25 mouse cellular contexts compared by ENCODE assay signal in genomic region chr2:124329473-124330130, GRCm38 (mm10).
DNase-seq lines count a peak whose midpoint lies in the region; ATAC-seq and TF ChIP-seq lines count a peak whose summit lies in the region.
"Had no signal": no experiment of that assay in that cellular context is flagged by ENCODE, and none has a peak within 500 bp of the region (broad histone marks: within the 10 kb centered on the region; RNA-seq: fewer than 3 reads in every experiment).

No protein-coding gene starts in this region.

- DNase-seq in heart, embryonic 10.5 days (ENCODE audit: low spot score), result no peak
- no peak for DNase-seq in lung, embryonic 14.5 days
- DNase-seq in lung, postnatal 36 days, result no peak
- peak; percentile 14 for DNase-seq in gonadal fat pad, adult 2 months (ENCODE audit: low read depth)
- DNase-seq in kidney, adult 8-10 months, result no peak
- DNase-seq: adrenal gland, adult 8-10 months; adrenal gland, postnatal 25 days; cerebellum, adult 11-12 months; cerebellum, adult 8-10 months; cerebellum, postnatal 10 days; cerebellum, postnatal 36 days; embryo, embryonic 11 days; gastrocnemius, postnatal 10 days; gastrocnemius, postnatal 36 days; heart, adult 18-20 months; heart, postnatal 14 days had no signal

- no peak for TF ChIP-seq CTCF in lung, embryonic 14.5 days (IDR thresholded peaks at IDR 0.05; ENCODE audit: low read depth)

- H3K9me3 ChIP-seq in heart, embryonic 13.5 days, result 0 out of 2 replicates have a peak, but pooled peaks cover 4% of the 10 kb centered on the region
- H3K9me3 ChIP-seq in heart, embryonic 10.5 days, result no peaks in the 10 kb centered on the region
- no peaks in the 10 kb centered on the region for H3K9me3 ChIP-seq in lung, embryonic 14.5 days (ENCODE audit: low read depth, low read length)
- H3K9me3 ChIP-seq in limb, embryonic 15.5 days, result no peaks in the 10 kb centered on the region
- H3K9me3 ChIP-seq in intestine, embryonic 15.5 days, result no peaks in the 10 kb centered on the region
- H3K9me3 ChIP-seq: embryonic facial prominence, embryonic 15.5 days; forebrain, embryonic 12.5 days; forebrain, embryonic 15.5 days; hindbrain, embryonic 12.5 days; hindbrain, embryonic 15.5 days had no signal

- H3K36me3 ChIP-seq in heart, embryonic 13.5 days, result no peaks in the 10 kb centered on the region
- no peaks in the 10 kb centered on the region for H3K36me3 ChIP-seq in heart, embryonic 10.5 days
- no peaks in the 10 kb centered on the region for H3K36me3 ChIP-seq in lung, embryonic 14.5 days (ENCODE audit: insufficient read depth)
- H3K36me3 ChIP-seq in limb, embryonic 15.5 days, result no peaks in the 10 kb centered on the region
- H3K36me3 ChIP-seq in intestine, embryonic 15.5 days, result no peaks in the 10 kb centered on the region
- H3K36me3 ChIP-seq: embryonic facial prominence, embryonic 15.5 days; forebrain, embryonic 12.5 days; forebrain, embryonic 15.5 days; hindbrain, embryonic 12.5 days; hindbrain, embryonic 15.5 days had no signal

- no peak overlapping the region for H3K4me3 ChIP-seq in heart, embryonic 13.5 days
- H3K4me3 ChIP-seq in heart, embryonic 10.5 days, result no peak overlapping the region
- no peak overlapping the region for H3K4me3 ChIP-seq in lung, embryonic 14.5 days (ENCODE audit: low read depth, low read length)
- H3K4me3 ChIP-seq in limb, embryonic 15.5 days, result no peak overlapping the region
- no peak overlapping the region for H3K4me3 ChIP-seq in intestine, embryonic 15.5 days (replicated peaks)
- H3K4me3 ChIP-seq: embryonic facial prominence, embryonic 15.5 days; forebrain, embryonic 12.5 days; forebrain, embryonic 15.5 days; hindbrain, embryonic 12.5 days; hindbrain, embryonic 15.5 days had no signal

- no peak overlapping the region for H3K9ac ChIP-seq in heart, embryonic 13.5 days
- H3K9ac ChIP-seq in lung, embryonic 14.5 days, result no peak overlapping the region
- H3K9ac ChIP-seq in limb, embryonic 15.5 days, result no peak overlapping the region
- H3K9ac ChIP-seq in intestine, embryonic 15.5 days, result no peak overlapping the region
- H3K9ac ChIP-seq: embryonic facial prominence, embryonic 15.5 days; forebrain, embryonic 12.5 days; forebrain, embryonic 15.5 days; hindbrain, embryonic 12.5 days; hindbrain, embryonic 15.5 days had no signal

- H3K27ac ChIP-seq in heart, embryonic 13.5 days (replicated peaks), result peak overlapping the region; percentile 39; the same call in 1 of the 2 replicates
- no peak overlapping the region for H3K27ac ChIP-seq in heart, embryonic 10.5 days
- H3K27ac ChIP-seq in lung, embryonic 14.5 days (ENCODE audit: low read depth), result peak overlapping the region; percentile 8; the same call in 1 of the 2 replicates
- H3K27ac ChIP-seq in limb, embryonic 15.5 days, result no peak overlapping the region
- no peak overlapping the region for H3K27ac ChIP-seq in intestine, embryonic 15.5 days
- H3K27ac ChIP-seq: embryonic facial prominence, embryonic 15.5 days; forebrain, embryonic 12.5 days; forebrain, embryonic 15.5 days; hindbrain, embryonic 12.5 days; hindbrain, embryonic 15.5 days had no signal

- no peak for ATAC-seq in heart, embryonic 13.5 days (ENCODE audit: extremely low read depth, insufficient number of reproducible peaks, low FRiP score, low TSS enrichment)
- no peak for ATAC-seq in lung, embryonic 14.5 days (ENCODE audit: insufficient read depth)
- peak; percentile 87 for ATAC-seq in limb, embryonic 15.5 days (ENCODE audit: insufficient number of reproducible peaks, low FRiP score, low TSS enrichment, low read depth)
- ATAC-seq in intestine, embryonic 15.5 days, result no peak
- ATAC-seq: CD4-positive, CD25-positive, alpha-beta regulatory T cell, adult 4 months; forebrain, embryonic 15.5 days had no signal

- no peak overlapping the region for H3K4me2 ChIP-seq in heart, embryonic 13.5 days
- H3K4me2 ChIP-seq in lung, embryonic 14.5 days, result no peak overlapping the region
- H3K4me2 ChIP-seq in limb, embryonic 15.5 days, result no peak overlapping the region
- H3K4me2 ChIP-seq in intestine, embryonic 15.5 days (replicated peaks), result no peak overlapping the region
- H3K4me2 ChIP-seq: embryonic facial prominence, embryonic 15.5 days; forebrain, embryonic 12.5 days; forebrain, embryonic 15.5 days; hindbrain, embryonic 12.5 days; hindbrain, embryonic 15.5 days had no signal

- H3K27me3 ChIP-seq in heart, embryonic 13.5 days (replicated peaks), result no peaks in the 10 kb centered on the region
- H3K27me3 ChIP-seq in heart, embryonic 10.5 days (ENCODE audit: insufficient read depth, poor library complexity, severe bottlenecking), result no peaks in the 10 kb centered on the region
- H3K27me3 ChIP-seq in lung, embryonic 14.5 days (ENCODE audit: insufficient read depth, low read length), result no peaks in the 10 kb centered on the region
- H3K27me3 ChIP-seq in limb, embryonic 15.5 days, result no peaks in the 10 kb centered on the region
- no peaks in the 10 kb centered on the region for H3K27me3 ChIP-seq in intestine, embryonic 15.5 days (replicated peaks)
- H3K27me3 ChIP-seq: embryonic facial prominence, embryonic 15.5 days; forebrain, embryonic 12.5 days; forebrain, embryonic 15.5 days; hindbrain, embryonic 12.5 days; hindbrain, embryonic 15.5 days had no signal

- 16% methylated on average over 1 of the region's 1 CpGs for WGBS in heart, embryonic 13.5 days
- 29% methylated on average over 1 of the region's 1 CpGs for WGBS in heart, embryonic 10.5 days
- 31% methylated on average over 1 of the region's 1 CpGs for WGBS in lung, embryonic 14.5 days
- 28% methylated on average over 1 of the region's 1 CpGs for WGBS in limb, embryonic 15.5 days
- 21% methylated on average over 1 of the region's 1 CpGs for WGBS in intestine, embryonic 15.5 days

- peaks cover 27% of the 10 kb centered on the region for H3K4me1 ChIP-seq in heart, embryonic 13.5 days
- H3K4me1 ChIP-seq in heart, embryonic 10.5 days, result 0 out of 2 replicates have a peak, but pooled peaks cover 13% of the 10 kb centered on the region
- peaks cover 5% of the 10 kb centered on the region; the same call in 1 of the 2 replicates for H3K4me1 ChIP-seq in lung, embryonic 14.5 days (ENCODE audit: insufficient read depth)
- H3K4me1 ChIP-seq in limb, embryonic 15.5 days, result no peaks in the 10 kb centered on the region
- H3K4me1 ChIP-seq in intestine, embryonic 15.5 days (replicated peaks), result no peaks in the 10 kb centered on the region
- H3K4me1 ChIP-seq: embryonic facial prominence, embryonic 15.5 days; forebrain, embryonic 12.5 days; forebrain, embryonic 15.5 days; hindbrain, embryonic 12.5 days; hindbrain, embryonic 15.5 days had no signal

Comparison
In these comparisons a context has a peak if more than half of its experiments do, and no peak if none do; other contexts are left out.
1. H3K27ac ChIP-seq: peak in heart, embryonic 13.5 days (single experiment) and lung, embryonic 14.5 days (single experiment); none in heart, embryonic 10.5 days (single experiment), limb, embryonic 15.5 days (single experiment) and intestine, embryonic 15.5 days (single experiment).